Mouse (Mus musculus) E14TG2a.4 (cell line): ENCODE results near the gene Ppp2r5c.

Source experiments
- CTCF ChIP-seq: conservative IDR thresholded peaks from 2 replicates; pipeline ENCODE4 v1.5.1; 2014; ENCODE audit warnings: low read length
- NANOG ChIP-seq: IDR thresholded peaks from 2 replicates; pipeline ENCODE4 v1.6.1; 2014; ENCODE audit warnings: borderline replicate concordance, low read length, mixed read lengths
- POU5F1 ChIP-seq: IDR thresholded peaks from 2 replicates; pipeline ENCODE4 v1.6.1; 2014; ENCODE audit warnings: low read length, borderline replicate concordance

- no peak for TF ChIP-seq NANOG
- no peak for TF ChIP-seq CTCF
- TF ChIP-seq POU5F1 = no peak
Observed at GRCm38 (mm10) chr12:110507714-110508297, 60.9 kb downstream of the Ppp2r5c start.
